Mouse (Mus musculus) spleen, postnatal 14 days (tissue): Measurements from ENCODE around the gene Scaf1.

Experiments used
- DNase-seq, 2 experiments: peaks; one replicate each; pipeline ENCODE4 v3.0.0; 2021 to 2022; ENCODE audit warnings: low spot score in 2 of 2

Gene Scaf1

DNA sequence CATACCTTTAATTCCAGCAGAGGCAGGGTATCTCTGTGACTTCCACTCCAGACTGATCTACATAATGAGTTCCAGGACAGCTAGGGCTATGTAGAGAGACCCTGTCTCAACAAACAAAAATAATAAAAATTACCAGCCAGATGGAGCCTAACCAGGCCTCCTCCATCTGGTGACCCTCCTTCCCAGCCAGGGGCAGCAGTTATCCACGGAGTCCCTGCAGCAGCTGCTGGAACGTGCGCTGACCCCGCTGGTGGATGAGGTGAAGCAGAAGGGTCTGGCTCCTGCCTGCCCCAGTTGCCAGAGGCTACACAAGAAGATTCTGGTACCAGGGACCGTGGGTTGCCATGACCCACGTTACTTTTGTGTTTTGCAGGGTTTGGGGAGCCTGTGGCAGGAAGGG, 59.9 kb downstream of the Scaf1 start:
- no peak for DNase-seq

- no peak for DNase-seq
These were observed 60.5 kb downstream of the Scaf1 start for GRCm38 (mm10) chr7:44955628-44956027.

DNA sequence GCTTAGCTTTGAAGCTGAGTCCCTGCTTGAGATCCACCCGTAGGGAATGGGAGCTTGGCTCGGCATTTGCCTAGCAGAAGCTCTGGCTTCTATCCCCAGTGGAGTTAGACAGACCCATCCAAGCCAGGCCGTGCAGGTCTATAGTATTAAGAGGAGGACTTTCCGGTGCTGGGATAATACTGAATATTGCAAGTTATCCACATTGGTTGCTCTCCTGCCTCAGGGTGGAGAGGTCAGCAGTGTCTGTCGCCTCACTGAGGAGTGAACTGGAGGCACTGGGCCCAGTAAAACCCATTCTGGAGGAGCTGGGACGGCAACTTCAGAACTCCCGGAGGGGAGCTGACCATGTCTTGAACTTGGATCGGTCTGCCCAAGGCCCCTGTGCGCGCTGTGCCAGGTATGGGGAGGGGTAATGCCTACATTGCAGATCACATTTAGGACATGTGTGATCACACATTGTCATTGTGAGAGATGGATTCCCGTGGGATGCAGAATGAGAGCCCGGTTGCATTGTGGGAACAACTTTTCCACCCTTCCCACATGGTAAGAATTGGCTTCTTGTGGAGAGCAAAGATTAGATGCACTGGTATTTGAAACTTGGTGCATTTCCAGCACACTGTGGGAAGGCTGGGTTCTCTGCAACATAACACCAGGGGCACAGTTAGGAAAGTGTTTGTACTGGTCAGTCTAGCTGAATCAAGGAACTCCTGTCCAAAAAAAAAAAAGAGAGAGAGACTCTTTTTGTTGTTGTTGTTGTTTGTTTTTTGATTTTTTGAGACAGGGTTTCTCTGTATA, 61.9 kb downstream of the Scaf1 start:
- DNase-seq = no peak

DNA sequence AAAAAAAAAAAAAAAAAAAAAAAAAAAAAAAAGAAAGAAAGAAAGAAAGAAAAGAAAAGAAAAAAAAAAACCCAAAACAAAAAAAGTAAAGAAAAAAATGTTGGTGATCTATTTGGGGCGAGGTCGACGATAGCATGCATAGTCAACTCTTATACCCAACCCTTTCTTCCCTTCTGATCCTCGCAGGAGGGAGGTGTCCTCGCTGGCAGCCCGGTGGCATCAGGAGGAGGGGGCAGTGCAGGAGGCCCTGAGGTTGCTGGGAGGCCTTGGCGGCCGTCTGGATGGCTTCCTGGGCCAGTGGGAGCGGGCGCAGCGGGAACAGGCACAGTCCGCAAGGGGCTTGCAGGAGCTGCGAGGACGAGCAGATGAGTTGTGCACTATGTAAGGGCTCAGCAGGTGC, 62.6 kb downstream of the Scaf1 start:
- DNase-seq = no peak
